Mouse (Mus musculus) MEL (cell line): ENCODE measurements around the gene Ebf3.

Source experiments
- CTCF ChIP-seq, 3 experiments: IDR thresholded peaks in 2 of 3; conservative IDR thresholded peaks in 1 of 3; 2 replicates each; pipeline ENCODE4 v1.5.1; 2011 to 2012; ENCODE audit warnings: low read length in 3 of 3, low read depth in 2 of 3, mild to moderate bottlenecking in 2 of 3, improper control_type of control experiment in 1 of 3, inconsistent platforms in 1 of 3, mixed read lengths in 1 of 3, moderate library complexity in 1 of 3; ENCODE audit not compliant: control insufficient read depth in 1 of 3, insufficient read depth in 1 of 3, poor library complexity in 1 of 3, severe bottlenecking in 1 of 3
- GATA1 ChIP-seq: IDR thresholded peaks from 2 replicates; pipeline ENCODE4 v1.6.1; 2011; ENCODE audit warnings: low read depth, low read length, improper control_type of control experiment
- MAZ ChIP-seq: IDR thresholded peaks from 2 replicates; pipeline ENCODE4 v1.6.1; 2012; ENCODE audit warnings: low read depth, mild to moderate bottlenecking, inconsistent platforms, low read length, improper control_type of control experiment
- POLR2A ChIP-seq, 2 experiments: IDR thresholded peaks; 2 replicates each; pipeline ENCODE4 v1.6.1; 2011 to 2012; ENCODE audit warnings: low read length in 2 of 2, mild to moderate bottlenecking in 2 of 2, control low read depth in 1 of 2, improper control_type of control experiment in 1 of 2, low read depth in 1 of 2, moderate library complexity in 1 of 2; ENCODE audit not compliant: control insufficient read depth in 1 of 2, insufficient read depth in 1 of 2, poor library complexity in 1 of 2
- POLR2AphosphoS2 ChIP-seq: IDR thresholded peaks from 2 replicates; pipeline ENCODE4 v1.6.1; 2011; ENCODE audit warnings: low read length, improper control_type of control experiment
- RAD21 ChIP-seq: IDR thresholded peaks from 2 replicates; pipeline ENCODE4 v1.6.1; 2011; ENCODE audit warnings: mild to moderate bottlenecking, low read depth, low read length, improper control_type of control experiment
- ZNF384 ChIP-seq: IDR thresholded peaks from 2 replicates; pipeline ENCODE4 v1.6.1; 2012; ENCODE audit warnings: low read depth, mild to moderate bottlenecking, inconsistent platforms, low read length, improper control_type of control experiment

GRCm38 (mm10) chr7:137303776-137304171 is 10.5 kb downstream of the Ebf3 start:
- TF ChIP-seq RAD21 = no peak
- TF ChIP-seq MAZ = no peak
- TF ChIP-seq POLR2A (IDR thresholded peaks at IDR 0.05; ENCODE audit: control insufficient read depth in 1 of 2, insufficient read depth in 1 of 2, low read depth in 1 of 2, low read length in 2 of 2, poor library complexity in 1 of 2) = no peak
- TF ChIP-seq GATA1 = no peak
- TF ChIP-seq ZNF384 = no peak
- TF ChIP-seq CTCF (IDR thresholded peaks at IDR 0.05 in 2 of 3, conservative IDR thresholded peaks at IDR 0.05 in 1 of 3; ENCODE audit: control insufficient read depth in 1 of 3, insufficient read depth in 1 of 3, low read depth in 2 of 3, low read length in 3 of 3, poor library complexity in 1 of 3, severe bottlenecking in 1 of 3) = no peak
- no peak for TF ChIP-seq POLR2AphosphoS2
